Mouse (Mus musculus) midbrain, embryonic 13.5 days (tissue): ENCODE measurements around the gene Apip. TPM values are rescaled to one million over a fixed set of nuclear protein-coding genes. Genes with fewer than 3 reads are reported as not detected.

Experiments
- ATAC-seq: fragments of 200-750 bp; cut with Nextera tagmentation; 2 replicates; pipeline ENCODE4 v1.8.0; 2017; ENCODE audit warnings: mild to moderate bottlenecking, moderate TSS enrichment, moderate library complexity
- H3K27ac ChIP-seq: fragments of 300-500 bp; sonication (generic); 2 replicates; pipeline ENCODE4 v1.5.1; 2015; ENCODE audit warnings: inconsistent platforms, mild to moderate bottlenecking, moderate library complexity
- H3K27me3 ChIP-seq: fragments of 300-500 bp; sonication (generic); 2 replicates; pipeline ENCODE4 v1.6.1; 2015; ENCODE audit warnings: mild to moderate bottlenecking, inconsistent platforms
- H3K36me3 ChIP-seq: fragments of 300-500 bp; sonication (generic); 2 replicates; pipeline ENCODE4 v1.6.1; 2015; ENCODE audit warnings: mild to moderate bottlenecking, inconsistent platforms
- H3K4me1 ChIP-seq: fragments of 300-500 bp; sonication (generic); replicated peaks from 2 replicates; pipeline ENCODE4 v1.6.1; 2015; ENCODE audit warnings: inconsistent platforms
- H3K4me2 ChIP-seq: fragments of 300-500 bp; sonication (generic); replicated peaks from 2 replicates; pipeline ENCODE4 v1.6.1; 2015; ENCODE audit warnings: moderate library complexity, mild to moderate bottlenecking, inconsistent platforms
- H3K4me3 ChIP-seq: fragments of 300-500 bp; sonication (generic); replicated peaks from 2 replicates; pipeline ENCODE4 v1.5.1; 2015; ENCODE audit warnings: mild to moderate bottlenecking, inconsistent platforms
- H3K9ac ChIP-seq: fragments of 300-500 bp; sonication (generic); replicated peaks from 2 replicates; pipeline ENCODE4 v1.6.1; 2015; ENCODE audit warnings: mild to moderate bottlenecking, inconsistent platforms
- H3K9me3 ChIP-seq: fragments of 300-500 bp; sonication (generic); 2 replicates; pipeline ENCODE4 v1.6.1; 2016; ENCODE audit warnings: mild to moderate bottlenecking, inconsistent platforms
- WGBS: fragments of 180-500 bp; shearing (Covaris S2); methylation state at CpG from one replicate; pipeline ENCODE4 v1.1.7; 2015; 5-methylcytosine and 5-hydroxymethylcytosine counted together
- polyA plus RNA-seq: library from polyadenylated mRNA; unstranded; fragments of >200 nt; fragmentation: Nextera tagmentation; extraction: Ambion mirVana; gene quantifications from 2 replicates; pipeline ENCODE4 v1.2.1, GENCODE M21; 2015

Gene Apip
- polyA plus RNA-seq, 1 experiment from 2014 or later, result 48.3 TPM

DNA sequence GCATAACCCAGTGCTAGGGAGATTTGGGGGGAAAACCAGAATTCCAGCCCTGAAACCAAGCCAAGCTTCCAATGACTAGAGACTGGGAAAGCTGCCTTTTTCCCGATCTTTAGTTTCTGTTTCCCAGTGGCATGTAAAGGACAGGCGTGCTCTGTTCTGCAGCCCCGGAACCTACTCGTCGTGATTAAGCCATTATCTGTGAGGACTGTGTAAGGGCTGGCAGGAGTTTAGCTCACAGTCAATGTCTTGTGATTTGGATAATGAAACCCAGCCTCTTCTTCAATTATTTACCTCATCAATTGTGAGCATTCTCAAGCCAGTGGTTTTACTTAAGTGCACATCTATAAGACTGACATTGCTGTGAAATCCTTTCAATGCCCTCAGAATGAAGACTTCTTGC is 43.7 kb downstream of the Apip start:
- Histone ChIP-seq H3K9me3 (no peaks in the 10 kb centered on the region), H3K27me3 (no peaks in the 10 kb centered on the region), H3K4me3 (no peak overlapping the region), H3K4me1 (peaks cover 4% of the 10 kb centered on the region; the same call in 1 of the 2 replicates), H3K27ac (no peak overlapping the region), H3K4me2 (no peak overlapping the region), H3K36me3 (no peaks in the 10 kb centered on the region), H3K9ac (no peak overlapping the region)
- WGBS, result 87% methylated on average over 5 of the region's 5 CpGs
- no peak for ATAC-seq

- ATAC-seq, result peak; percentile 11; the same call in 1 of the 2 replicates
- Histone ChIP-seq H3K4me3 (no peak overlapping the region), H3K4me2 (no peak overlapping the region), H3K36me3 (no peaks in the 10 kb centered on the region), H3K27me3 (no peaks in the 10 kb centered on the region), H3K4me1 (peaks cover 4% of the 10 kb centered on the region; the same call in 1 of the 2 replicates), H3K9ac (no peak overlapping the region), H3K27ac (peak overlapping the region; percentile 53; the same call in 1 of the 2 replicates), H3K9me3 (no peaks in the 10 kb centered on the region)
- 58% methylated on average over 6 of the region's 6 CpGs for WGBS
Measured at GRCm38 (mm10) chr2:103118324-103119196, 45.1 kb downstream of the Apip start.

- 0 out of 2 replicates have a peak, but pooled peaks have one; percentile 56 for ATAC-seq
- Histone ChIP-seq H3K9me3 (no peaks in the 10 kb centered on the region), H3K27me3 (no peaks in the 10 kb centered on the region), H3K36me3 (no peaks in the 10 kb centered on the region), H3K4me3 (no peak overlapping the region), H3K27ac (no peak overlapping the region), H3K9ac (no peak overlapping the region), H3K4me2 (no peak overlapping the region), H3K4me1 (peaks cover 4% of the 10 kb centered on the region; the same call in 1 of the 2 replicates)
- 83% methylated on average over 7 of the region's 7 CpGs for WGBS
Measured at GRCm38 (mm10) chr2:103119197-103119854, 45.9 kb downstream of the Apip start.

- H3K4me3 ChIP-seq, result no peak overlapping the region
Measured at GRCm38 (mm10) chr2:103129676-103130075, 56.2 kb downstream of the Apip start.

GRCm38 (mm10) chr2:103131145-103131544 is 57.7 kb downstream of the Apip start:
- no peaks in the 10 kb centered on the region for H3K4me1 ChIP-seq
- no peaks in the 10 kb centered on the region for H3K36me3 ChIP-seq
- no peak overlapping the region for H3K4me2 ChIP-seq
- no peak overlapping the region for H3K9ac ChIP-seq
- no peaks in the 10 kb centered on the region for H3K9me3 ChIP-seq
- WGBS, result 24% methylated on average over 4 of the region's 4 CpGs
- no peak overlapping the region for H3K27ac ChIP-seq
- 0 out of 2 replicates have a peak, but pooled peaks have one; percentile 37 for ATAC-seq
- H3K4me3 ChIP-seq, result no peak overlapping the region
- H3K27me3 ChIP-seq, result no peaks in the 10 kb centered on the region

More at GRCm38 (mm10) chr2:103129676-103130075, 56.2 kb downstream of the Apip start:
- 93% methylated on average over 2 of the region's 2 CpGs for WGBS
- Histone ChIP-seq H3K9me3 (no peaks in the 10 kb centered on the region), H3K36me3 (no peaks in the 10 kb centered on the region), H3K4me1 (no peaks in the 10 kb centered on the region), H3K9ac (no peak overlapping the region), H3K27me3 (no peaks in the 10 kb centered on the region), H3K4me2 (no peak overlapping the region), H3K27ac (no peak overlapping the region)
- no peak for ATAC-seq

DNA sequence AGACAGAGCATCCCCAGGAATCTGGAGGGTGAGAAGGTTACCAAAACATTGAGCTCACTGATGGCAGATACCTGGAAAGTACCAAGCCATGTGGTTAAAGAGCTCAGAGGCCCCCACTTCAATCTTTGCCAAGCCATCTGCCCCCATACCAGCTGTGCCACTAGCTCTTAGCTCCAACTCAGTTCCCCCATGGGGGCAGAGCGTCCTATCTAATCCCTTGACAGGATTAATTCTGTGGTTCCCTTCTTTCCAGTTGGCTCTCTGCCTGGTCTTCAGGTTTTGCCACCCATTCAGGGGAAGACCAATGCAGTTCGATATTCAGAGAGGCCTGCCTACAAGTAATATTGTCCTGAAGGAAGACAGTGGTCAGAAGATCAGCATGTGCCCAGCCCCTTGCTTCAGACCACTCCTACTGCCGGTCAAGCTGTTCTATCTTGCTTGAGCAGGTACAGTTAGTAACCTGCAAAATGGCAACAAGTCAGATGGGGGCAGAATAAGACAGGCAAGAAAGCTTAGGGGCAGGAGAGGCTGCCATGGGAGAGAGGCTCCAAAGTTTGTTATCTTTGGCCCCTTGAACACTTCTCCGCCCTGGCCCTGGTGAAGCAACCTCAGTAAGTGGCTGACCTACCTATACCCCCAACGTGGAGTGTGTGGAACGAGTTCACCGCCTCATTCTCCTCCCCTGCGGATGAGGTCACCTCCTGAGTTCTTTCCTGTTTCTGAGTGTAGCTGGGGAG is 65.2 kb downstream of the Apip start:
- 75% methylated on average over 8 of the region's 8 CpGs for WGBS
- no peak for ATAC-seq

More for the DNA sequence above, 65.2 kb downstream of the Apip start:
- Histone ChIP-seq H3K27ac (no peak overlapping the region), H3K4me2 (no peak overlapping the region), H3K9ac (no peak overlapping the region), H3K4me1 (no peaks in the 10 kb centered on the region), H3K36me3 (no peaks in the 10 kb centered on the region), H3K27me3 (no peaks in the 10 kb centered on the region), H3K9me3 (no peaks in the 10 kb centered on the region), H3K4me3 (no peak overlapping the region)

Other genes starting within 250 kb of the Apip start
- 1.5 and 2.1 TPM in 2 replicates for gene Cd44, start 172.0 kb upstream of the Apip start, polyA plus RNA-seq
- 61.7 and 65.7 TPM in 2 replicates for gene Pdhx, start 162 bp upstream of the Apip start, polyA plus RNA-seq
- 0.15 and 0.32 TPM in 2 replicates for gene Ehf, start 229.6 kb downstream of the Apip start, polyA plus RNA-seq